Mouse (Mus musculus): ENCODE results near the gene Furin.

Gene Furin

DNA sequence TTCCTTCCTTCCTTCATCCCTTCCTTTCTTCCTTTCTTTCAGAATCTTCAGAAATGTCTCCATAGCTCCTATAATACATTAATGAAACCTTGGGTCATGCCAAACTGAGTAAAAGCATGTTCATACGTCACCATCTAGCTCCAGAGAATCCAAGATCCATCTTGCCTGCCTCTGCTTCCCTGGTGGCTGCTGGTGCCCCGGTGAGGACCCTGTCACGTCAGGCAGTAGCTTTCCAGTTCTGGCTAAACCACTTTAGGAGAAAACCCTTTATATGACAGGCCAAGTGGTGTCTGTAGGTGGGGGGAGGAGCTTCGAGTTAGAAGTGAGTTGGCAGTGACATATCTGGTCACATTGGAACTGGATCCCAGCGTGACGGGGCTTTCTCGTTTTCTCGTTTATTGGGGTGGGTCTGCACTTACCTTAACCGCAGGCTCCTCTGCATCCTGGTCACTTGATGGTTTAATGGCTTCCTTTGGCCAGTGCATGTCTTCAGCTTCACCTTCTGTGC lies at the start of gene Furin:
Furin (minus strand) TSS at position 249 of the 508 bp plus-strand sequence.
- no peak for DNase-seq

DNA sequence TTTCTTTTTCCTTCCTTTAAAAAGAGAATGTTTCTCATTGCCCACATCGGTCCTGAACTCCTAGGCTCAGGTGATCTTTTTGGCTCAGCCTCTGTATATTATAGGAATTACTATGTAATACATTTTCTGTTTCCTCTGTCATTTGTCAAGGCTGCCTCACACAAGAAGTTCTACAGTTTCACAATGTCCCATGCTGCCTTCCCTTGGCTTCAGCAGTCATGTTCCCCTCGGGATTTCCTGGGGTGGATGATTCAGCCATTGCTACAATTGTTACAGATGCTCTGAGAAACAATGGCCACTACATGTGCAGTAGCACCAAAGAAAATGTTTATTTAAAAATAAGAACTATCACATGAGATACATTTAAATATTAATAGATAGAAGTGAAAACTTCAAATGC lies 49.5 kb upstream of the Furin start:
- no peak for DNase-seq

DNA sequence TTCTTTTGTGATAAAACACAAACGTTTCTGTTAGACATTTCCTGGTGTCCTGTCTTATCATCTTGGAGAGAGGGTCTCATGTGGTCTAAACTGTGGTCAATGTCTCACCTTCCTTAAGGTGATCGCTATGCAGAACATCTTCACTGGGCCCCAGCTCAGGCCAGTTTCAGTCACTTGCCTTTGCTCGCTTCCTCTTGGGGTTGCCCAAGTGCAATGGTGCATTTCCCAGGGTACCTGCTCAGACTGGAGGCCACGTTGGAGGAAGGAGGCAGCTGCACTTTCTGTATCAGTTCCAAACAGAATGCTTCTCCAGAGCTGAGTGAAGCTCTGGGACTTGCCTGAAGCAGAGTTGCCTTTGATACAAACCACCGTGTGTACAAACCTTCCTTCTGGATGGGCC lies 48.8 kb upstream of the Furin start:
- DNase-seq = no peak

DNA sequence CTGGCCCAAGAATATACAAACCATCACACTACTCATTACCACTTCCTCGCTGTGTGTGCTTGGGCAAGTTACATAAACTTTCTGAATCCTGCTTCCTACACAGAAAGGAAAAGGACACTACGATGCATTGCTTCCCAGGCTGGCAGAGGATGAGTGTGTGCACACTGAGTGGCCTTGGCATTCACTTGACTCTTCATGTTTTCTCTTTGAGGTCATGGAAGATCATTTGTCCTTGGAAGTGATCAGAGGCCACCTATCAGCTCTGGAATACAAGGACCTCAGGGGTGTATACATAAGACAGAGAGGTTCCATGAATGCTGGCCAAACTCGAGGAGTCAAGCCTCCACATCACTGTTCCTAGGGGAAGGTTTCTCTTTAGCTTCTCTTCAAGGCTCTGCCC lies 47.9 kb upstream of the Furin start:
- DNase-seq = no peak

DNA sequence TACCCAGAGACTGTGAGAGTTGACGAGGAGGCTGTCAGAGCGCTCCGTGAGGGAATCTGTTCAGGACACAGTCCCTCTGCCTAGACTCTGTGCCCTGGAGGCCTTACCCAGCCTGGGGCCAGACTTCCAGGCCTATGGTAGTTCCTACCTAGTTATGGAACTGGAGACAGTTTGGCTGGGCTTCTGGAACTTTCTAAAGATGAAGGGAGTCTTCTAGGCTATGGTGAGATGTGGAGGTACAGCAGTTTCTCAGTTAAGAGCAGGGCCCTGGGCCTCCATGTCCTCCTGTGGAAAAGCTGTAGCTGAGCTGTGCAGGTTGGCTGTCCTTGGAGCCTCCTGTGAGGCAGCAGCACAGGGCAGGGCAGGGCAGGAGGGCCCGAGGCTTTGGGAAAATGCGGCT lies 47.0 kb upstream of the Furin start:
- DNase-seq = no peak

- DNase-seq = no peak
Measured at GRCm38 (mm10) chr7:80451550-80452232, 46.5 kb upstream of the Furin start.

DNA sequence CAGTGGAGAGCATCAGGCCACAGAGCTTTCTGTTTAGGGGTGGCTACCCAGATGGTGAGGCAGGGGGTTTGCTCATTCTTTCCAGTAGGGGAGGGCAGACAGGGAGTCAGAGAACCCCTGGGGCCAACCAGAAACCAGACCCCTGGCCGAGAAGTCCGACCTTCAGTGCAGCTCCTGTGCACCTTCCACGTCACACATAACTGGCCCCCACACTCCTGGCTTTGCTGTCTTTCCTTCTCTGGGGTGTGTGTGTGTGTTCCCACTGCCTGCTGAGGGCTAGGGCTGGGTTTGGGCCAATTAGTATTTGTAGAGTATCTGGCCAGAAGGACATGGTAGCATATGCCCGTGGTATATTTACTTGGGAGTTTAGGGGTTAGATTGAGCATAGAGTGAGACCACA lies 45.1 kb upstream of the Furin start:
- no peak for DNase-seq

GRCm38 (mm10) chr7:80449620-80450091 lies 44.4 kb upstream of the Furin start:
- no peak for DNase-seq

DNA sequence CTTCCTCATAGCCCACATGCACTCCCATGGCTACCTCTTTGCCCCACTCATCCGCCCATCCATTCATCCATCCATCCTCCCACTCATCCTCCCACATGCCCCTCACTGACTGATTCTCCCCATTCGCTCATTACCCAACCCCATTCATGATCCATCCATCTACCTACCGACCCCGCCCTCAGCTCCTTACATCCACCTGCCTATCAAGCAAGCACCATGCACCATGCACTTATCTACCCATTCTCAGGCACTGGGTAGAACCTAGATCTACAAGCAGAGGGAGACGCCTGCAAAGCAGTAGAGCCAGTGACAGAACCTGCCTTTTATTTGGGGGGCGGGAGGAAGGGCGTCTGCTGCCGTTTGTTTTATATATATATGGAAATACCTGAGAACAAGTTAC lies 42.1 kb upstream of the Furin start:
- no peak for DNase-seq

DNA sequence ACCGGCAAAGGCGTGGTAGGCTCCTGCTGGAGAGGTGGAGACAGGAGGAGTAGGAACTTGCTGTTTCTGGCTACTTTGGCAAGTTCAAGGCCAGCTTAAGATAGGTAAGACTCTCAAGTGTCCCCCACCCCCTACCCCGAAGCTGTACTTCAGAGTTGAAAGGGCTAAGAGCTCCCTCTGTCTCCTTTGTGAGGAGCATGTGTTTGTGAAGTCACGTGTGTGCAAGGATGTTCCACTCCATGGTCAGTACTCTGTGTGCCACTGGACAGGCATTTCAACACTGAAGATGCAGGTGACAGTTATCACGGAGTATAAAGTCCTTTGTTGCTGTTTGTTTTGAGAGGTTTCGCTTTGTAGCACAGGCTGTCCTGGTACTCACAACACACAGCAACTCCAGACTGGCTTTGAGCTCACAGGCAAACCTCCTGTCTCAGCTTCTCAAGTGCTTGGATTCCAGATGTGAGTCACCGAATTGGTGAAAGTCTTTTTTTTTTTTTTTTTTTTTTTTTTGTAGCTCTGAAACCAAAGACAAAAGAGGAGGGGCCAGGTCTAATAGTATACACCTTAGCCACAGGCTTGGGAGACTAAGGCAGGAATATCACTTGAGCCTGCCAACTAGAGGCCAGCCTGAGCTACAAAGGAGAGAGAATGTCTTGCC lies 41.1 kb upstream of the Furin start:
- no peak for DNase-seq

DNA sequence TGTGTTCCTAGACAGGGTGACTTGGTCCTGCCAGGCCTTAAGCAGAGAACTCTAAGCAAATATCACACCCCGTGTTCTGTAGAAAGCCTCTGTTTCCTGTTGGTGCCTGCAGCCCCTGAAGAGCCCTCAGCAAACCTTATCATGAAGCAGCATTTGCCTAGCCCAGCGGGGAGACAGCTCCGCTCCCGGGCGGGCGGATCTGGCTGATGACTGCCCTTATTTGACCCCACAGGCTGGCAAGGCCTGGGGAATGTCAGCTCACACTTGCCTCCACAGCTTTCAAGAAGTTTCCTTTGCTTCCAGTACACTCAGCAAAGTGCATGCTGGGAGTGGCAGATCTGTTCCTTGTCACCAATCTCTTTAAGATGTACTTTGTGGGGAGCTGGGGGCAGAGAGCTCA lies 40.3 kb upstream of the Furin start:
- no peak for DNase-seq

GRCm38 (mm10) chr7:80444401-80445249 lies 39.4 kb upstream of the Furin start:
- DNase-seq = no peak

DNA sequence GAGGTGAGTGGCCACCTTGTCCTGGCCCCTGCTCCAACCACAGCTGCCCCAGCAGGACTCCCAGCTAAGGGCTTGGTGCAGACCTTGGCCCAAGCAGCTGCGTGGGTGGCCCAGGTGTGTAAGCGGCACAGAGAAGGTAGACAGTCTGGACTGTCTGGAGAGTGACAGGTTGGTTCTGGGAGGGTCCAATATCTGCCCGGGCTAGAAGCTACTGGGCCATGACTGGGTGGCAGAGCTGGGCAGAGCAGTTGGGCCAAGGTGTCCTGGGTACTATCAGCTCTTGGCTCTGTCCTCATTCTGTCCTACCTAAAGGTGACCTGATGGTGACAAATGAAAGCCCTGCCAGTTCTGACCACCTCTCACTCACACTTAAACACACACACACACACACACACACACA lies 37.9 kb upstream of the Furin start:
- no peak for DNase-seq

DNA sequence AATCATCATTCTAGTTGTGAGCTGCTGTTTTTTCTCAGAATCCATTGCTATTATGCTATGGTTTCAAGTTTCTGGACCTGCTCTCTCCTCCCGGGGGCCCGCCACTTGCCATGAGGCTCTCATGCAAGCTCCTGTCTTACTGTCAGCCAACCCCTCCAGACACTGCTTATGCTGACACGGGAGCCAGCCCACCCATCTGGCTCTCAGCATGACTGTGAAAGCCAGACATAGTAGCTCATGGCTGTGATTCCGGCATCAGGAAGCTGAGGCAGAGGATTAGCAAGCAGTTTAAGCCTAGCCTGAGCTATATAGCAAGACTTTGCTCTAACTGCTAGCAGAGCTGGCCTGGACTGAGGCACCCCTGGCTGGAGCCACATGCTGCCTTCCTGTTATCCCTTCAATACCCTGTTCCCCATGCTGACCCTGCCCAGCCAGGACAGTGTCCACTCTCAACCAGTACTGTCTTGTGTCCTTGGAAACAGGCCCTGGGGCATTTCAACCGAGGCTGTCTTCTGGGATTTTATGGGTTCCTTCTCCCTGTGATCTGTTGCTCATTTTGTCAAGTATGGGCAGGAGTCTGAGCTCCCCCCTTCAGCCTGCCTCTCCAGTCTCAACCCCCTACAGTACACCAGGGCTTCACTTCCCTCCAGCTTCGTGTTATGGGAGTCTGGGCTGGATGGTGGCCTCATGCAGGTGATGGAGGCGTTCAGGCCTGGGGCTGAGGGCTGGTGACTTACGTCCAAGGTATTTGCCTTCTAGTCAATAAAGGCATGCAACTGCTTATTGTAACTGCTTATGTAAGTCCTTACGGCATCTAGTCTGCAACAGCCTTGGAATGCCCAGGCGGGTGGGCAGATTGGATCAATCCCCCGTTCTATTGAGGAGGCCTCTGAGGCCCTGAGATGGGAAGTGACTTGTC lies 37.0 kb upstream of the Furin start:
- no peak for DNase-seq

DNA sequence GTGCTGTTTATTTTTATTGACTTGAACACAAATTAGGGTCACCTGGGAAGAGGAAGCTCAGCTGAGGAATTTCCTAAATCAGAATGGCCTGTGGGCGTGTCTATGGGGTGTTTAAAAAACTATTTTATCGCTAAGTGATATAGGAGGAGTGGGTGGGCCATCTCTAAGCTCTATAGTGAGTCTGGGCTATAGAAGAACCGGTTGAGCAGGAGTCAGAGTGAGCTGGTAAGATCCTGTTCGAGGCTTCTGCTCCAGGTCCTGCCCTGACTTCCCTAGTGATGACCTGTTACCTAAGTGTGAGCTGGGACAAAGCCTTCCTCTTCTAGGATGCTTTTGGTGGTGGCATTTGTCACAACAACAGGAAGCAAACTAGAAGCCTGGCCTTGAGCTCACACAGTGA lies 35.4 kb upstream of the Furin start:
- DNase-seq = no peak

- DNase-seq = no peak
Measured at GRCm38 (mm10) chr7:80439789-80440488, 34.7 kb upstream of the Furin start.

DNA sequence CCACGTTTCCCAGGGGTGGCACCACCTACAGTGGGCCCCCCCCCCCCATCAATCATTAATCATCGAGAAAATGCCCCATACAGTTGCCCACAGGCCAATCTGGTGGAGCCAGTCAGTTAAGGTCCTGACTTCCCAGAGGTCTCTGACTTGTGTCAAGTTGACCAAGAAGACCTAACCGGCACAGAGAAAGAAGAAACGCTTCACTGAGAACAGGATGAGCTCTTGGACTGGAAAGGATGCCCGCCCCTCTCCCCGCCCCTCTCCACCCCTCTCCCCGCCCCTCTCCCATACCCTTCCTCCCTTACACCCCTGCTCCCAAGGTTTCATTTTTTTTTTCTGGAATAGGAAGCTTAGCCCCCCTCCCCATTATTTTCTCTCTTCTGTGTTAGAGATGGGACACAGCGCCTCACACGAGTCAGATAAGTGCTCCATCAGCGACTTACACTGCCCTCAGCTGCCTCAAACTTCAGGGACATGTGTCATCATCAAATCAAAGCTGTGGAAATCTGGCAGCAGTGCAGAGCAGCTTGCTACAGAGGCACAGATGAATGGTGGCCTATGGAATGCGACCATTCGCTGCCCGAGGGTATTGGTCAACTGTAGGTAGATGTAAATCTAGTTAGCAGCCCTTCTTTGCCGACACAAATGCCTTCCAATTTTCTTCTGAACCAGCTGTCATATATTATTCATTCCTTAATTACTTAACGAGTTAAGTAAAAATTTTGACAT lies 34.0 kb upstream of the Furin start:
- no peak for DNase-seq

GRCm38 (mm10) chr7:80436571-80436970 lies 31.3 kb upstream of the Furin start:
- no peak for DNase-seq

- DNase-seq = no peak
Measured at GRCm38 (mm10) chr7:80435594-80435993, 30.4 kb upstream of the Furin start.

DNA sequence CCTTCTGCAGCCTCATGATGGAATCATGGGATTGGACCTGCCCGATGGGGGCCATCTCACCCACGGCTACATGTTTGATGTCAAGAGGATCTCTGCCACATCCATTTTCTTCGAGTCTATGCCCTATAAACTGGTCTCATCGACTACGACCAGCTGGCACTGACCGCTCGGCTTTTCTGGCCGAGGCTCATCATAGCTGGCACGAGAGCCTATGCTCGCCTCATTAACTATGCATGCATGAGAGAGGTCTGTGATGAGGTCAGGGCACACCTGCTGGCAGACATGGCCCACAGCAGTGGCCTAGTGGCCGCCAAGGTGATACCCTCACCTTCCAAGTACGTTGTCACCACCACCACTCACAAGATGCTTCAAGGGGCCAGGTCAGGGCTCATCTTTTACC lies 24.4 kb upstream of the Furin start:
- no peak for DNase-seq

DNA sequence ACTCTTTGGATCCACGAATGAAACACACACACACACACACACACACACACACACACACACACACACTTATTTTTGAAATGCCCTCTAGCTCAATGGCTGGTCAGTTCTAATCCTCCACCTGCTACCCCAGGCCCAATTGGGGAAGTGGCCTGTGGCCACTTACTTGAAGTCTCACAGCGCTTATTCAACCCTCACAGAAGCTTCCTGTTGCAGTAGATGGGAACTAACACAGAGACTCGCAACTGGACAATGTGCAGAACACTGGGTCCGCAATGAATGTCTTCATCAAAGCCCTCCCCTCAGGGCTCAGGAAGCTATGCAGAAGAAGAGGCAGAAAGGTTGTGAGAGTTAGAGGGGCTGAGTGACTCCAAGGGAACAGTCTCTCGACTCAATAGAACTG lies 22.5 kb upstream of the Furin start:
- no peak for DNase-seq

Measured in right cerebral cortex, postnatal 25 days (tissue).